Mouse (Mus musculus): ENCODE results near the gene Srp14. TPM values are rescaled to one million over a fixed set of nuclear protein-coding genes. Genes with fewer than 3 reads are reported as not detected.

The Srp14 gene
- total RNA-seq (2021) = 100 to 1,000 TPM; 217 to 225 TPM
- long read RNA-seq, experiment 1, transcript Srp14-201 (5 exons, 798 nt) = major isoform, 56 of 65 reads
- long read RNA-seq, experiment 1, partial matches to known transcripts = 3 of 65 reads
- long read RNA-seq, experiment 1, other reads (novel, unspliced or antisense) = 5 of 65 reads
- long read RNA-seq, experiment 2, transcript Srp14-201 (5 exons, 798 nt) = major isoform, 235 of 245 reads
- long read RNA-seq, experiment 2, partial matches to known transcripts = 5 of 245 reads
- long read RNA-seq, experiment 2, other reads (novel, unspliced or antisense) = 5 of 245 reads

GRCm38 (mm10) chr2:118479550-118479909 is at the start of gene Srp14:
Gene Srp14 (minus strand): TSS chr2:118479711.
- peak; percentile 85 to 89 for DNase-seq (ENCODE audit: low spot score in 2 of 2)

GRCm38 (mm10) chr2:118526545-118526944 is 47.0 kb upstream of the Srp14 start:
- DNase-seq (ENCODE audit: low spot score in 2 of 2) = no peak

GRCm38 (mm10) chr2:118524811-118525210 is 45.3 kb upstream of the Srp14 start:
- DNase-seq (ENCODE audit: low spot score in 2 of 2) = no peak

GRCm38 (mm10) chr2:118523163-118523730 is 43.7 kb upstream of the Srp14 start:
- no peak for DNase-seq (ENCODE audit: low spot score in 2 of 2)

GRCm38 (mm10) chr2:118522265-118522664 is 42.8 kb upstream of the Srp14 start:
- no peak for DNase-seq (ENCODE audit: low spot score in 2 of 2)

GRCm38 (mm10) chr2:118520042-118520933 is 40.8 kb upstream of the Srp14 start:
- no peak for DNase-seq (ENCODE audit: low spot score in 2 of 2)

- no peak for DNase-seq (ENCODE audit: low spot score in 2 of 2)
Measured at GRCm38 (mm10) chr2:118512418-118513377, 33.2 kb upstream of the Srp14 start.

GRCm38 (mm10) chr2:118511779-118512417 is 32.4 kb upstream of the Srp14 start:
- DNase-seq (ENCODE audit: low spot score in 2 of 2) = no peak

- DNase-seq (ENCODE audit: low spot score in 2 of 2) = peak; percentile 85 to 86
Measured at GRCm38 (mm10) chr2:118510447-118511310, 31.2 kb upstream of the Srp14 start.

- DNase-seq (ENCODE audit: low spot score in 2 of 2) = no peak
Measured at GRCm38 (mm10) chr2:118509688-118510446, 30.4 kb upstream of the Srp14 start.

- no peak for DNase-seq (ENCODE audit: low spot score in 2 of 2)
Measured at GRCm38 (mm10) chr2:118507126-118507525, 27.6 kb upstream of the Srp14 start.

GRCm38 (mm10) chr2:118500191-118500590 is 20.7 kb upstream of the Srp14 start:
- DNase-seq (ENCODE audit: low spot score in 2 of 2) = no peak

- no peak for DNase-seq (ENCODE audit: low spot score in 2 of 2)
Measured at GRCm38 (mm10) chr2:118499135-118499961, 19.8 kb upstream of the Srp14 start.

GRCm38 (mm10) chr2:118498476-118498875 is 19.0 kb upstream of the Srp14 start:
- no peak for DNase-seq (ENCODE audit: low spot score in 2 of 2)

- DNase-seq (ENCODE audit: low spot score in 2 of 2) = no peak
Measured at GRCm38 (mm10) chr2:118497890-118498289, 18.4 kb upstream of the Srp14 start.

GRCm38 (mm10) chr2:118495024-118495423 is 15.5 kb upstream of the Srp14 start:
- no peak for DNase-seq (ENCODE audit: low spot score in 2 of 2)

- no peak for DNase-seq (ENCODE audit: low spot score in 2 of 2)
Measured at GRCm38 (mm10) chr2:118491741-118492395, 12.4 kb upstream of the Srp14 start.
